Mouse (Mus musculus) testis, adult 2 months (tissue): ENCODE measurements around the gene Tbx3. TPM values are rescaled to one million over a fixed set of nuclear protein-coding genes. Genes with fewer than 3 reads are reported as not detected.

Experiments used
- H3K27ac ChIP-seq: fragments of 200-500 bp; 2 replicates; pipeline ENCODE4 v1.5.1; 2012; ENCODE audit warnings: low read depth, low read length; ENCODE audit not compliant: control insufficient read depth, insufficient read depth
- H3K27me3 ChIP-seq: fragments of 200-500 bp; 2 replicates; pipeline ENCODE4 v1.6.1; 2012; ENCODE audit warnings: mild to moderate bottlenecking, low read length, moderate library complexity; ENCODE audit not compliant: control insufficient read depth, insufficient read depth
- H3K36me3 ChIP-seq: fragments of 200-500 bp; 2 replicates; pipeline ENCODE4 v1.6.1; 2012; ENCODE audit warnings: mild to moderate bottlenecking, low read length; ENCODE audit not compliant: control insufficient read depth, insufficient read depth
- H3K4me1 ChIP-seq: fragments of 200-500 bp; 2 replicates; pipeline ENCODE4 v1.6.1; 2012; ENCODE audit warnings: low read length; ENCODE audit not compliant: control insufficient read depth, insufficient read depth
- H3K4me3 ChIP-seq: fragments of 200-500 bp; 2 replicates; pipeline ENCODE4 v1.5.1; 2012; ENCODE audit warnings: low read depth, mild to moderate bottlenecking, low read length, moderate library complexity, mixed read lengths; ENCODE audit not compliant: control insufficient read depth
- CTCF ChIP-seq: fragments of 200-500 bp; IDR thresholded peaks from 2 replicates; pipeline ENCODE4 v1.5.1; 2012; ENCODE audit warnings: low read depth, mild to moderate bottlenecking, inconsistent platforms, low read length, moderate library complexity; ENCODE audit not compliant: control insufficient read depth, insufficient read depth, insufficient replicate concordance
- POLR2A ChIP-seq: fragments of 200-500 bp; IDR thresholded peaks from 2 replicates; pipeline ENCODE4 v1.6.1; 2012; ENCODE audit warnings: low read depth, mild to moderate bottlenecking, inconsistent platforms, low read length, moderate library complexity; ENCODE audit not compliant: control insufficient read depth
- polyA plus RNA-seq: library from polyadenylated mRNA; depleted of rRNA; stranded (reverse); fragments of >200 nt; gene quantifications from 2 replicates; pipeline ENCODE4 v1.2.3, GENCODE M21; 2012

Gene Tbx3
- polyA plus RNA-seq, 1 experiment = 0.52 TPM

DNA sequence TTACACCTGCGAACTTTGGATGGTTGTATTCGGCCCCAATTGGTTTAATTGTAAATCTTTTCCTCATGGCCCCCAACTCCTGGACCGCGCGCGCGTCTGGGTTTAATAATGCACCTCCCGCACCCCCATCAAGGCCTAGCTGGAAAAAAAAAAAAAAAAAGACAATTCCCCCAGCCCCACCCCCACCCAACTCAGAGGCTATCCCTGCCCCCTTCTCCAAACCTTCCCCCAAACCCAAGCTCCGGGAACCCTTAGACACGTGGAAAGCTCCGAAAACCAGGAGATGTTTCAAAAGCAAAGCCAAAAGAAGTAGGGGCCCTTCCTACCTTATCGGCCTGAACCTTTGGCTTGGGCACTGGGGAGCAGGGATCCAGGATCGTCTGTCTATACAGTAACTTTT, 8.1 kb upstream of the Tbx3 start:
- H3K4me3 ChIP-seq = no peak overlapping the region

GRCm38 (mm10) chr5:119662731-119663130, 7.7 kb upstream of the Tbx3 start:
- Histone ChIP-seq H3K4me1 (peaks cover 2% of the 10 kb centered on the region; the same call in 1 of the 2 replicates), H3K36me3 (no peaks in the 10 kb centered on the region), H3K4me3 (no peak overlapping the region), H3K27me3 (peaks cover 3% of the 10 kb centered on the region), H3K27ac (no peak overlapping the region)
- TF ChIP-seq CTCF = no peak
- TF ChIP-seq POLR2A = no peak

More for the DNA sequence above, 8.1 kb upstream of the Tbx3 start:
- Histone ChIP-seq H3K27ac (no peak overlapping the region), H3K27me3 (peaks cover 3% of the 10 kb centered on the region), H3K4me1 (peaks cover 2% of the 10 kb centered on the region; the same call in 1 of the 2 replicates), H3K36me3 (no peaks in the 10 kb centered on the region)
- no peak for TF ChIP-seq CTCF
- TF ChIP-seq POLR2A = no peak

DNA sequence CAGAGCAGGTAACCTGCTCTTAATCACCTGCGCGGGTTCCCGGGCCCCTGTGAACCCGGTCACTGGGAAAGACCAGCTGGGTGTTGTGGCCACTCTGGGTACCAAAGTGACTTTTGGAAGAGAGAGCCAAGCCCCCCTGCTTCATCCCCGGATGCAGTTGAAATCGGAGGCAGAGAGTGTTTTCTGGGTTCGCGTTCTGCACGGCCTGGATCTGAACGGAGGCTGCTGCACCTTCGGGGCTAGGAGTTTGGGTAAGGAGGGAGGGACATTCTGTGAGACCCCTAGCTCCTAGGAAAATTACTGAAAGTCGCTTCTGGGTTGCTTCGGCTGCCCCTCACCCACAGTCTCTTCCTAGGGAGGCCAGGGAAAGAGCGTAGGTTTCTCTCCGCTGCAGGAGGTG, 7.2 kb upstream of the Tbx3 start:
- TF ChIP-seq POLR2A (no peak), CTCF (no peak)
- Histone ChIP-seq H3K36me3 (no peaks in the 10 kb centered on the region), H3K27ac (no peak overlapping the region), H3K4me3 (no peak overlapping the region), H3K27me3 (peaks cover 3% of the 10 kb centered on the region), H3K4me1 (peaks cover 2% of the 10 kb centered on the region; the same call in 1 of the 2 replicates)

- Histone ChIP-seq H3K27ac (no peak overlapping the region), H3K36me3 (no peaks in the 10 kb centered on the region), H3K4me1 (peaks cover 6% of the 10 kb centered on the region), H3K4me3 (no peak overlapping the region), H3K27me3 (peaks cover 3% of the 10 kb centered on the region)
- TF ChIP-seq POLR2A (no peak), CTCF (no peak)
Measured at GRCm38 (mm10) chr5:119663747-119664146, 6.7 kb upstream of the Tbx3 start.

- peaks cover 3% of the 10 kb centered on the region for H3K27me3 ChIP-seq
- H3K4me3 ChIP-seq = no peak overlapping the region
- H3K27ac ChIP-seq = no peak overlapping the region
- no peaks in the 10 kb centered on the region for H3K36me3 ChIP-seq
- H3K4me1 ChIP-seq = peaks cover 16% of the 10 kb centered on the region
- TF ChIP-seq CTCF = no peak
- no peak for TF ChIP-seq POLR2A
Measured at GRCm38 (mm10) chr5:119665739-119666138, 4.7 kb upstream of the Tbx3 start.

DNA sequence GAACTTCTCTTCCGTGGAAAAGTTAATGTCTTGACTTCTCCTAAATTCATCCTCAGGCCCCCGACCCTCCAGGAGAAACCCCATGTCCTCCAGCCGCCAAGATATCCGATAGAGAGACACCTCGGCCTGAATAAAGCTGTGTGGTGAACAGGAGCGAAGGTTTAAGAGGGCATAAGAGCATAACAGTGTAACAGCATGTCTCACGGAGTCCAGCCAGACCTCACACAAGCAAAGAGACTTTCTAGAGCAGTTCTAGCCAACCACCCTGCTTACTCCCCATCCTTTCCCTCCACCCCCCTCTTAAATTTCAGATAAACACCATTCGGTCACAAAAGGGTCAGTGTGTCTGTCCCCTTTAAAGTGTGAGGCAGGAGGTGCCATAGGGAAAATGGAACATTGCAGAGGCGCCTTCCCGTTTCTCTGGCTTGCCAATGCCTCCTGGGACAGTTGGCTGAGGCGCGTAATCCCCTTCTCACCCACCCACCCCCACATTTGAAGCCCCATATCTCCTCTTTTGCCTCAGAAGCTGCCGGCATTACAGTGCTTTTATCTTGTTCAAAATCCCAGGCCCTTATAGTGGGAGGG, 3.0 kb upstream of the Tbx3 start:
- Histone ChIP-seq H3K4me1 (peaks cover 16% of the 10 kb centered on the region), H3K27ac (no peak overlapping the region), H3K36me3 (no peaks in the 10 kb centered on the region), H3K4me3 (no peak overlapping the region), H3K27me3 (no peaks in the 10 kb centered on the region; the same call in none of the 2 replicates)
- no peak for TF ChIP-seq POLR2A
- TF ChIP-seq CTCF = no peak

- Histone ChIP-seq H3K36me3 (no peaks in the 10 kb centered on the region), H3K4me1 (peaks cover 16% of the 10 kb centered on the region), H3K27ac (no peak overlapping the region), H3K4me3 (no peak overlapping the region), H3K27me3 (no peaks in the 10 kb centered on the region; the same call in none of the 2 replicates)
- TF ChIP-seq CTCF (no peak), POLR2A (no peak)
Measured at GRCm38 (mm10) chr5:119668191-119668912, 2.1 kb upstream of the Tbx3 start.
